Comparison of ENCODE assay signal across 8 mouse cellular contexts in the genomic region with DNA sequence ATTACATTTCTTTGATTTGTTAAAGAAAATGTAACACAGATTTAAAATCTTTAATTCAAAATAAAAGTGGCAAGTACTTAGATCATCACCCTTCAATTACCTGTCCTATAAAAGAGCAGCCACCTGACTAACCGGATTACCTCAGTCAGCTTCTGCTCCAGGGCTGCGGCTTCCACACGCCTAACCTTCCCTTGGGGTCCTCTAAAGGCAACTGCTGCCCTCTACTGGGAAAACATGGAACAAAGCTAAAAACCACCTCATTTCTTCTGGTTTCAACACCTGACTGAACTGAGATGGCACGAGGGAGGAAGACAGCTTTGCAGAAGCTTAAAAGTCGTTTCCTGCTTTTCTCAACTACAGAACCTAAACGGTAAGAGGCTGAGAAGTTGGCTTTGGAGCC.
DNase-seq lines count a peak whose midpoint lies in the region; ATAC-seq lines count a peak whose summit lies in the region.

No protein-coding gene starts in this region.

- peak; percentile 89 for ATAC-seq in megakaryocyte-erythroid progenitor cell, adult 5-6 weeks (replicated peaks; ENCODE audit: low FRiP score, low TSS enrichment, poor library complexity, severe bottlenecking)

- DNase-seq in gastrocnemius, adult 18-20 months (ENCODE audit: low spot score): peak; percentile 74
- no peak for DNase-seq in gastrocnemius, postnatal 25 days
- DNase-seq in Muller cell, postnatal 12 days (ENCODE audit: inconsistent ontology term): peak; percentile 27
- DNase-seq in cerebellum, postnatal 14 days: peak; percentile 86 to 87
- peak; percentile 73 for DNase-seq in heart, postnatal 4 days
- DNase-seq in layer of hippocampus, adult 9-10 months (ENCODE audit: low spot score): peak; percentile 70
- peak; percentile 50 for DNase-seq in skeletal muscle tissue, adult 2 months (ENCODE audit: low read depth, low spot score)
